Mouse (Mus musculus): ENCODE measurements around the gene Lep.

GRCm38 (mm10) chr6:29073462-29074132, 13.6 kb downstream of the Lep start:
- no peak for TF ChIP-seq CTCF (IDR thresholded peaks at IDR 0.05; ENCODE audit: extremely low read depth, insufficient read length, insufficient replicate concordance, low read depth, low read length)
- no peak for TF ChIP-seq POLR2A (IDR thresholded peaks at IDR 0.05; ENCODE audit: low read depth, low read length)

Data from small intestine, adult 2 months (tissue).